In genomic region chr14:97396385-97396784, GRCm38 (mm10) we compare ENCODE assay signal across 24 mouse cellular contexts.
DNase-seq lines count a peak whose midpoint lies in the region; ATAC-seq and TF ChIP-seq lines count a peak whose summit lies in the region.
"Had no signal": no experiment of that assay in that cellular context is flagged by ENCODE, and none has a peak within 500 bp of the region (broad histone marks: within the 10 kb centered on the region; RNA-seq: fewer than 3 reads in every experiment).

No protein-coding gene starts in this region.

- TF ChIP-seq CTCF in brain, embryonic 14.5 days (IDR thresholded peaks at IDR 0.05; ENCODE audit: borderline replicate concordance, extremely low read depth, insufficient read depth, insufficient read length), result no peak

- 0 out of 2 replicates have a peak, but pooled peaks have one; percentile 40 for ATAC-seq in hindbrain, embryonic 12.5 days (ENCODE audit: low FRiP score)
- no peak for ATAC-seq in hindbrain, embryonic 14.5 days (ENCODE audit: low FRiP score)
- ATAC-seq in forebrain, embryonic 11.5 days (replicated peaks; ENCODE audit: low FRiP score), result peak; percentile 82
- ATAC-seq: hindbrain, embryonic 16.5 days; intestine, postnatal 0 days had no signal

- no peak overlapping the region for H3K4me2 ChIP-seq in hindbrain, embryonic 12.5 days (replicated peaks)
- no peak overlapping the region for H3K4me2 ChIP-seq in hindbrain, embryonic 14.5 days (replicated peaks)
- no peak overlapping the region for H3K4me2 ChIP-seq in forebrain, embryonic 11.5 days (ENCODE audit: low read depth, low read length, severe bottlenecking)
- H3K4me2 ChIP-seq: embryonic facial prominence, embryonic 12.5 days; heart, embryonic 12.5 days; kidney, embryonic 15.5 days; liver, embryonic 15.5 days had no signal

- no peaks in the 10 kb centered on the region for H3K36me3 ChIP-seq in hindbrain, embryonic 12.5 days
- no peaks in the 10 kb centered on the region for H3K36me3 ChIP-seq in hindbrain, embryonic 14.5 days (replicated peaks; ENCODE audit: control insufficient read depth, insufficient read depth)
- no peaks in the 10 kb centered on the region for H3K36me3 ChIP-seq in forebrain, embryonic 11.5 days (ENCODE audit: control insufficient read depth, insufficient read depth, low read length)
- H3K36me3 ChIP-seq: embryonic facial prominence, embryonic 12.5 days; heart, embryonic 12.5 days; kidney, embryonic 15.5 days; liver, embryonic 15.5 days had no signal

- no peak for DNase-seq in hindbrain, embryonic 14.5 days (ENCODE audit: low spot score)
- DNase-seq in brain, embryonic 14.5 days (ENCODE audit: low read depth), result peak; percentile 52
- no peak for DNase-seq in forebrain, embryonic 11.5 days (ENCODE audit: low spot score)
- DNase-seq in hindlimb bud, embryonic 11.5 days (ENCODE audit: extremely low spot score, low read depth, low spot score), result peak; percentile 56
- DNase-seq in adrenal gland, adult (ENCODE audit: inconsistent age in 2 of 2, low spot score in 1 of 2), result no peak
- no peak for DNase-seq in layer of hippocampus, adult 8-10 months (ENCODE audit: low spot score in 2 of 2)
- DNase-seq in cerebellum, adult 11-12 months, result no peak
- DNase-seq: adrenal gland, postnatal 36 days; B cell, adult 2 months; cerebellum, adult 2 months; cerebellum, postnatal 36 days; gastrocnemius, postnatal 36 days; heart, postnatal 14 days; kidney, postnatal 4 days; thymus, adult 2 months had no signal

- no peaks in the 10 kb centered on the region for H3K27me3 ChIP-seq in hindbrain, embryonic 12.5 days
- no peaks in the 10 kb centered on the region for H3K27me3 ChIP-seq in hindbrain, embryonic 14.5 days (ENCODE audit: control insufficient read depth, insufficient read depth, low read length)
- no peaks in the 10 kb centered on the region for H3K27me3 ChIP-seq in forebrain, embryonic 11.5 days (ENCODE audit: control insufficient read depth, insufficient read depth, low read length)
- H3K27me3 ChIP-seq: embryonic facial prominence, embryonic 12.5 days; heart, embryonic 12.5 days; kidney, embryonic 15.5 days; liver, embryonic 15.5 days had no signal

- H3K9me3 ChIP-seq in hindbrain, embryonic 12.5 days (replicated peaks), result no peaks in the 10 kb centered on the region
- H3K9me3 ChIP-seq in hindbrain, embryonic 14.5 days (ENCODE audit: control insufficient read depth, low read length), result no peaks in the 10 kb centered on the region
- H3K9me3 ChIP-seq in forebrain, embryonic 11.5 days (ENCODE audit: control insufficient read depth, low read length), result no peaks in the 10 kb centered on the region
- H3K9me3 ChIP-seq: embryonic facial prominence, embryonic 12.5 days; heart, embryonic 12.5 days; kidney, embryonic 15.5 days; liver, embryonic 15.5 days had no signal

- H3K4me3 ChIP-seq in hindbrain, embryonic 12.5 days, result no peak overlapping the region
- no peak overlapping the region for H3K4me3 ChIP-seq in hindbrain, embryonic 14.5 days (replicated peaks; ENCODE audit: low read length)
- no peak overlapping the region for H3K4me3 ChIP-seq in forebrain, embryonic 11.5 days (ENCODE audit: low read depth, low read length)
- H3K4me3 ChIP-seq: embryonic facial prominence, embryonic 12.5 days; erythroblast, embryonic 14.5 days; heart, embryonic 12.5 days; kidney, embryonic 15.5 days; liver, embryonic 15.5 days had no signal

- 0 out of 2 replicates have a peak, but pooled peaks cover 4% of the 10 kb centered on the region for H3K4me1 ChIP-seq in hindbrain, embryonic 12.5 days
- H3K4me1 ChIP-seq in hindbrain, embryonic 14.5 days (replicated peaks; ENCODE audit: control insufficient read depth, insufficient read depth, low read length), result no peaks in the 10 kb centered on the region
- peaks cover 2% of the 10 kb centered on the region; the same call in 1 of the 2 replicates for H3K4me1 ChIP-seq in forebrain, embryonic 11.5 days (replicated peaks; ENCODE audit: control insufficient read depth, insufficient read depth, low read length)
- H3K4me1 ChIP-seq: embryonic facial prominence, embryonic 12.5 days; heart, embryonic 12.5 days; kidney, embryonic 15.5 days; liver, embryonic 15.5 days had no signal

- 44% methylated on average over 7 of the region's 7 CpGs for WGBS in hindbrain, embryonic 12.5 days
- WGBS in hindbrain, embryonic 14.5 days, result 49% methylated on average over 7 of the region's 7 CpGs
- WGBS in forebrain, embryonic 11.5 days, result 51% methylated on average over 7 of the region's 7 CpGs

- no peak overlapping the region for H3K9ac ChIP-seq in hindbrain, embryonic 12.5 days
- no peak overlapping the region for H3K9ac ChIP-seq in hindbrain, embryonic 14.5 days
- H3K9ac ChIP-seq in forebrain, embryonic 11.5 days (ENCODE audit: low read length), result no peak overlapping the region
- H3K9ac ChIP-seq: embryonic facial prominence, embryonic 12.5 days; heart, embryonic 12.5 days; kidney, embryonic 15.5 days; liver, embryonic 15.5 days had no signal

- TF ChIP-seq POLR2A in brain, embryonic 14.5 days (IDR thresholded peaks at IDR 0.05; ENCODE audit: borderline replicate concordance, extremely low read depth, insufficient read depth, insufficient read length, poor library complexity, severe bottlenecking), result no peak

- H3K27ac ChIP-seq in hindbrain, embryonic 12.5 days, result no peak overlapping the region
- no peak overlapping the region for H3K27ac ChIP-seq in hindbrain, embryonic 14.5 days
- no peak overlapping the region for H3K27ac ChIP-seq in forebrain, embryonic 11.5 days (ENCODE audit: low read depth, low read length)
- H3K27ac ChIP-seq: embryonic facial prominence, embryonic 12.5 days; kidney, embryonic 15.5 days; liver, embryonic 15.5 days; macrophage had no signal

Comparison
In these comparisons a context has a peak if more than half of its experiments do, and no peak if none do; other contexts are left out.
1. DNase-seq: peak in brain, embryonic 14.5 days (single experiment) and hindlimb bud, embryonic 11.5 days (single experiment); none in hindbrain, embryonic 14.5 days (single experiment), forebrain, embryonic 11.5 days (single experiment), adrenal gland, adult (0 of 2), layer of hippocampus, adult 8-10 months (0 of 2) and cerebellum, adult 11-12 months (single experiment).